9 mouse cellular contexts compared by ENCODE assay signal in genomic region chr1:179237989-179238388, GRCm38 (mm10).
DNase-seq lines count a peak whose midpoint lies in the region; ATAC-seq and TF ChIP-seq lines count a peak whose summit lies in the region.
"Had no signal": no experiment of that assay in that cellular context is flagged by ENCODE, and none has a peak within 500 bp of the region (broad histone marks: within the 10 kb centered on the region; RNA-seq: fewer than 3 reads in every experiment).

No protein-coding gene starts in this region.

- no peak overlapping the region for H3K4me3 ChIP-seq in lung, postnatal 0 days (ENCODE audit: low read depth, low read length)
- H3K4me3 ChIP-seq in heart, embryonic 10.5 days = no peak overlapping the region
- H3K4me3 ChIP-seq: embryonic facial prominence, embryonic 13.5 days had no signal

- peak; percentile 37 to 71 for DNase-seq in adrenal gland, adult (ENCODE audit: inconsistent age in 2 of 2, low spot score in 1 of 2)
- DNase-seq in adrenal gland, postnatal 4 days (ENCODE audit: low spot score in 2 of 2) = no peak
- peak; percentile 35 for DNase-seq in left cerebral cortex, postnatal 4 days
- DNase-seq in left cerebral cortex, adult 9 months (ENCODE audit: low spot score in 2 of 2) = no peak
- DNase-seq in adrenal gland, adult 2 months = peak; percentile 33
- no peak for DNase-seq in lung, postnatal 0 days (ENCODE audit: low spot score)
- DNase-seq in spleen, adult 12 weeks (ENCODE audit: low spot score) = no peak
- DNase-seq in heart, embryonic 10.5 days (ENCODE audit: low spot score) = no peak

- no peaks in the 10 kb centered on the region for H3K36me3 ChIP-seq in lung, postnatal 0 days (ENCODE audit: insufficient read depth, low read length)
- H3K36me3 ChIP-seq in heart, embryonic 10.5 days = no peaks in the 10 kb centered on the region
- H3K36me3 ChIP-seq: embryonic facial prominence, embryonic 13.5 days had no signal

- TF ChIP-seq CTCF in lung, postnatal 0 days (IDR thresholded peaks at IDR 0.05) = peak; percentile 51

- H3K9ac ChIP-seq in lung, postnatal 0 days (replicated peaks; ENCODE audit: low read depth) = no peak overlapping the region
- H3K9ac ChIP-seq: embryonic facial prominence, embryonic 13.5 days had no signal

- intact Hi-C loops in left cerebral cortex, postnatal 4 days (cut with DNase I) = loop anchor here (10.0 kb wide), 1 partner anchor 217 kb away; no protein-coding TSS in a partner anchor

- no peak for ATAC-seq in lung, postnatal 0 days

- no peaks in the 10 kb centered on the region for H3K9me3 ChIP-seq in lung, postnatal 0 days (ENCODE audit: low read length)
- H3K9me3 ChIP-seq in heart, embryonic 10.5 days = no peaks in the 10 kb centered on the region
- H3K9me3 ChIP-seq: embryonic facial prominence, embryonic 13.5 days had no signal

- H3K27me3 ChIP-seq in lung, postnatal 0 days (replicated peaks; ENCODE audit: insufficient read depth, low read length) = no peaks in the 10 kb centered on the region
- no peaks in the 10 kb centered on the region for H3K27me3 ChIP-seq in heart, embryonic 10.5 days (ENCODE audit: insufficient read depth, poor library complexity, severe bottlenecking)
- H3K27me3 ChIP-seq: embryonic facial prominence, embryonic 13.5 days had no signal

- 52% methylated on average over 7 of the region's 7 CpGs for WGBS in lung, postnatal 0 days
- 48% methylated on average over 7 of the region's 7 CpGs for WGBS in heart, embryonic 10.5 days

- H3K4me1 ChIP-seq in lung, postnatal 0 days (ENCODE audit: insufficient read depth, low read depth, low read length) = no peaks in the 10 kb centered on the region
- H3K4me1 ChIP-seq in heart, embryonic 10.5 days = 0 out of 2 replicates have a peak, but pooled peaks cover 3% of the 10 kb centered on the region

- H3K4me2 ChIP-seq in lung, postnatal 0 days (replicated peaks; ENCODE audit: low read depth, low read length) = no peak overlapping the region
- H3K4me2 ChIP-seq: embryonic facial prominence, embryonic 13.5 days had no signal

- no peak for TF ChIP-seq EP300 in lung, postnatal 0 days (IDR thresholded peaks at IDR 0.05)

- H3K27ac ChIP-seq in lung, postnatal 0 days (ENCODE audit: low read length) = no peak overlapping the region
- H3K27ac ChIP-seq in heart, embryonic 10.5 days = no peak overlapping the region
- H3K27ac ChIP-seq: embryonic facial prominence, embryonic 13.5 days had no signal

Comparison
In these comparisons a context has a peak if more than half of its experiments do, and no peak if none do; other contexts are left out.
1. DNase-seq: peak in adrenal gland, adult (2 of 2), left cerebral cortex, postnatal 4 days (single experiment) and adrenal gland, adult 2 months (single experiment); none in adrenal gland, postnatal 4 days (0 of 2), left cerebral cortex, adult 9 months (0 of 2), lung, postnatal 0 days (single experiment), spleen, adult 12 weeks (single experiment) and heart, embryonic 10.5 days (single experiment).